Mouse (Mus musculus): Measurements from ENCODE around the gene Klf5.

Klf5 gene

GRCm38 (mm10) chr14:99298385-99299021, at the start of gene Klf5:
Klf5 (plus strand) TSS chr14:99298691.
- DNase-seq (ENCODE audit: low spot score) = peak; percentile 94

GRCm38 (mm10) chr14:99262026-99262425, 36.5 kb upstream of the Klf5 start:
- no peak for DNase-seq (ENCODE audit: low spot score)

- DNase-seq (ENCODE audit: low spot score) = no peak
Observed at GRCm38 (mm10) chr14:99263816-99264215, 34.7 kb upstream of the Klf5 start.

GRCm38 (mm10) chr14:99265791-99266190, 32.7 kb upstream of the Klf5 start:
- no peak for DNase-seq (ENCODE audit: low spot score)

- DNase-seq (ENCODE audit: low spot score) = no peak
Observed at GRCm38 (mm10) chr14:99266749-99267148, 31.7 kb upstream of the Klf5 start.

GRCm38 (mm10) chr14:99274056-99274455, 24.4 kb upstream of the Klf5 start:
- DNase-seq (ENCODE audit: low spot score) = no peak

GRCm38 (mm10) chr14:99275827-99276226, 22.7 kb upstream of the Klf5 start:
- DNase-seq (ENCODE audit: low spot score) = peak; percentile 13

- peak; percentile 33 for DNase-seq (ENCODE audit: low spot score)
Observed at GRCm38 (mm10) chr14:99278312-99278711, 20.2 kb upstream of the Klf5 start.

GRCm38 (mm10) chr14:99278763-99279486, 19.6 kb upstream of the Klf5 start:
- DNase-seq (ENCODE audit: low spot score) = no peak

- no peak for DNase-seq (ENCODE audit: low spot score)
Observed at GRCm38 (mm10) chr14:99280399-99280798, 18.1 kb upstream of the Klf5 start.

GRCm38 (mm10) chr14:99280825-99281433, 17.6 kb upstream of the Klf5 start:
- DNase-seq (ENCODE audit: low spot score) = no peak

- no peak for DNase-seq (ENCODE audit: low spot score)
Observed at GRCm38 (mm10) chr14:99285486-99285885, 13.0 kb upstream of the Klf5 start.

GRCm38 (mm10) chr14:99292176-99292575, 6.3 kb upstream of the Klf5 start:
- DNase-seq (ENCODE audit: low spot score) = no peak

- DNase-seq (ENCODE audit: low spot score) = no peak
Observed at GRCm38 (mm10) chr14:99294424-99294823, 4.1 kb upstream of the Klf5 start.

- DNase-seq (ENCODE audit: low spot score) = no peak
Observed at GRCm38 (mm10) chr14:99295606-99296341, 2.7 kb upstream of the Klf5 start.

GRCm38 (mm10) chr14:99299022-99299481, 561 bp downstream of the Klf5 start:
- DNase-seq (ENCODE audit: low spot score) = peak; percentile 67

GRCm38 (mm10) chr14:99299701-99300191, 1.3 kb downstream of the Klf5 start:
- DNase-seq (ENCODE audit: low spot score) = no peak

- no peak for DNase-seq (ENCODE audit: low spot score)
Observed at GRCm38 (mm10) chr14:99301472-99301871, 3.0 kb downstream of the Klf5 start.

- DNase-seq (ENCODE audit: low spot score) = no peak
Observed at GRCm38 (mm10) chr14:99304387-99304786, 5.9 kb downstream of the Klf5 start.

- DNase-seq (ENCODE audit: low spot score) = no peak
Observed at GRCm38 (mm10) chr14:99304997-99305792, 6.7 kb downstream of the Klf5 start.

GRCm38 (mm10) chr14:99306410-99306809, 7.9 kb downstream of the Klf5 start:
- no peak for DNase-seq (ENCODE audit: low spot score)
